Mouse (Mus musculus) lung, postnatal 0 days (tissue): ENCODE data around the gene Adora1. TPM values are rescaled to one million over a fixed set of nuclear protein-coding genes. Genes with fewer than 3 reads are reported as not detected.

ENCODE experiments used
- ATAC-seq: fragments of 200-750 bp; cut with Nextera tagmentation; 2 replicates; pipeline ENCODE4 v1.8.0; 2017; ENCODE audit warnings: moderate library complexity
- DNase-seq: peaks from one replicate; pipeline ENCODE4 v3.0.0-alpha.2; 2016; ENCODE audit warnings: low spot score
- H3K27ac ChIP-seq: fragments of 300-500 bp; sonication (generic); 2 replicates; pipeline ENCODE4 v1.5.1; 2014; ENCODE audit warnings: antibody characterized with exemption, mild to moderate bottlenecking, low read length, mixed read lengths
- H3K27me3 ChIP-seq: fragments of 300-500 bp; sonication (generic); replicated peaks from 2 replicates; pipeline ENCODE4 v1.6.1; 2014; ENCODE audit warnings: low read length, mixed read lengths; ENCODE audit not compliant: insufficient read depth
- H3K36me3 ChIP-seq: fragments of 300-500 bp; sonication (generic); 2 replicates; pipeline ENCODE4 v1.6.1; 2014; ENCODE audit warnings: low read length, mixed read lengths; ENCODE audit not compliant: insufficient read depth
- H3K4me1 ChIP-seq: fragments of 300-500 bp; sonication (generic); 2 replicates; pipeline ENCODE4 v1.6.1; 2014; ENCODE audit warnings: antibody characterized with exemption, low read depth, low read length, mixed read lengths; ENCODE audit not compliant: insufficient read depth
- H3K4me2 ChIP-seq: fragments of 300-500 bp; sonication (generic); replicated peaks from 2 replicates; pipeline ENCODE4 v1.6.1; 2014; ENCODE audit warnings: low read depth, mild to moderate bottlenecking, low read length, moderate library complexity, mixed read lengths
- H3K4me3 ChIP-seq: fragments of 300-500 bp; sonication (generic); 2 replicates; pipeline ENCODE4 v1.5.1; 2014; ENCODE audit warnings: low read depth, low read length
- H3K9ac ChIP-seq: fragments of 300-500 bp; sonication (generic); replicated peaks from 2 replicates; pipeline ENCODE4 v1.6.1; 2014; ENCODE audit warnings: low read depth, mild to moderate bottlenecking
- H3K9me3 ChIP-seq: fragments of 300-500 bp; sonication (generic); 2 replicates; pipeline ENCODE4 v1.6.1; 2016; ENCODE audit warnings: low read length, mixed read lengths
- CTCF ChIP-seq: IDR thresholded peaks from 2 replicates; pipeline ENCODE4 v1.5.1; 2016; ENCODE audit warnings: antibody characterized with exemption, mild to moderate bottlenecking
- EP300 ChIP-seq: IDR thresholded peaks from 2 replicates; pipeline ENCODE4 v1.6.1; 2016; ENCODE audit warnings: antibody characterized with exemption, mild to moderate bottlenecking, control low read depth
- WGBS: fragments of 180-500 bp; shearing (Covaris S2); extraction: QIAGEN DNeasy Blood & Tissue Kit; methylation state at CpG from one replicate; pipeline ENCODE4 v1.1.7; 2014; 5-methylcytosine and 5-hydroxymethylcytosine counted together
- polyA plus RNA-seq: library from polyadenylated mRNA; unstranded; fragments of >200 nt; fragmentation: Nextera tagmentation; extraction: Ambion mirVana; gene quantifications from 2 replicates; pipeline ENCODE4 v1.2.1, GENCODE M21; 2015

Gene Adora1
- polyA plus RNA-seq, 1 experiment from 2014 or later = 4.8 TPM

GRCm38 (mm10) chr1:134161399-134161798 is 73.8 kb downstream of the Adora1 start:
- H3K27me3 ChIP-seq = no peaks in the 10 kb centered on the region
- 66% methylated on average over 6 of the region's 6 CpGs for WGBS
- H3K27ac ChIP-seq = no peak overlapping the region
- ATAC-seq (no peak), DNase-seq (no peak)
- H3K4me1 ChIP-seq = no peaks in the 10 kb centered on the region
- no peaks in the 10 kb centered on the region for H3K36me3 ChIP-seq
- TF ChIP-seq CTCF (no peak), EP300 (no peak)
- H3K4me3 ChIP-seq = no peak overlapping the region
- no peak overlapping the region for H3K9ac ChIP-seq
- H3K9me3 ChIP-seq = no peaks in the 10 kb centered on the region
- H3K4me2 ChIP-seq = no peak overlapping the region

GRCm38 (mm10) chr1:134160404-134160803 is 74.8 kb downstream of the Adora1 start:
- H3K4me3 ChIP-seq = no peak overlapping the region
- no peaks in the 10 kb centered on the region for H3K36me3 ChIP-seq
- H3K4me2 ChIP-seq = no peak overlapping the region
- no peak overlapping the region for H3K27ac ChIP-seq
- DNase-seq (no peak), ATAC-seq (peak; percentile 10; the same call in 1 of the 2 replicates)
- no peaks in the 10 kb centered on the region for H3K27me3 ChIP-seq
- no peaks in the 10 kb centered on the region for H3K9me3 ChIP-seq
- peak; percentile 39; the same call in 1 of the 2 replicates for TF ChIP-seq EP300
- TF ChIP-seq CTCF = no peak
- no peaks in the 10 kb centered on the region for H3K4me1 ChIP-seq
- no peak overlapping the region for H3K9ac ChIP-seq
- 62% methylated on average over 3 of the region's 3 CpGs for WGBS

DNA sequence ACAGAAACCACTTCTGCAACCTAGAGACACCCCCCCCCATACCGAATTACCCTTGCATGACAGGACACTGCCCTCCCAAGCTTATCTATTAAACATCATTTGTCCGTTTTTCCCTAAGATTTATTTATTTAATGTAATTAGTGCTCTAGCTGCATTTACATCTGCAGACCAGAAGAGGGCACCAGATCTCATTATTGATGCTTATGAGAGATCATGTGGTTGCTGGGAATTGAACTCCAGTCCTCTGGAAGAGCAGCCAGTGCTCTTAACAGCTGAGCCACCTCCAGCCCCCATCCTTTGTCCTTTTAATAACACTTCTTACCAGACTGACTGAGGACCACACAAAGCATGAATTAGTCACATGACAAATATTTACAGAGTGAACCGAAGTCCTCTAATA is 80.6 kb downstream of the Adora1 start:
- H3K9ac ChIP-seq = no peak overlapping the region
- WGBS = 48% methylated on average over 3 of the region's 3 CpGs
- H3K4me1 ChIP-seq = no peaks in the 10 kb centered on the region
- H3K4me2 ChIP-seq = no peak overlapping the region
- peak; percentile 63 for TF ChIP-seq CTCF
- no peak for TF ChIP-seq EP300
- DNase-seq = no peak
- H3K27ac ChIP-seq = no peak overlapping the region
- H3K4me3 ChIP-seq = no peak overlapping the region
- no peaks in the 10 kb centered on the region for H3K36me3 ChIP-seq
- H3K27me3 ChIP-seq = no peaks in the 10 kb centered on the region
- no peak for ATAC-seq
- H3K9me3 ChIP-seq = no peaks in the 10 kb centered on the region

GRCm38 (mm10) chr1:134154121-134154520 is 81.1 kb downstream of the Adora1 start:
- Histone ChIP-seq H3K27ac (no peak overlapping the region), H3K9me3 (no peaks in the 10 kb centered on the region), H3K9ac (no peak overlapping the region), H3K36me3 (no peaks in the 10 kb centered on the region), H3K4me1 (no peaks in the 10 kb centered on the region), H3K4me2 (no peak overlapping the region), H3K27me3 (no peaks in the 10 kb centered on the region), H3K4me3 (no peak overlapping the region)
- DNase-seq (no peak), ATAC-seq (no peak)
- no peak for TF ChIP-seq CTCF
- TF ChIP-seq EP300 = no peak
- WGBS = 86% methylated on average over 3 of the region's 3 CpGs

DNA sequence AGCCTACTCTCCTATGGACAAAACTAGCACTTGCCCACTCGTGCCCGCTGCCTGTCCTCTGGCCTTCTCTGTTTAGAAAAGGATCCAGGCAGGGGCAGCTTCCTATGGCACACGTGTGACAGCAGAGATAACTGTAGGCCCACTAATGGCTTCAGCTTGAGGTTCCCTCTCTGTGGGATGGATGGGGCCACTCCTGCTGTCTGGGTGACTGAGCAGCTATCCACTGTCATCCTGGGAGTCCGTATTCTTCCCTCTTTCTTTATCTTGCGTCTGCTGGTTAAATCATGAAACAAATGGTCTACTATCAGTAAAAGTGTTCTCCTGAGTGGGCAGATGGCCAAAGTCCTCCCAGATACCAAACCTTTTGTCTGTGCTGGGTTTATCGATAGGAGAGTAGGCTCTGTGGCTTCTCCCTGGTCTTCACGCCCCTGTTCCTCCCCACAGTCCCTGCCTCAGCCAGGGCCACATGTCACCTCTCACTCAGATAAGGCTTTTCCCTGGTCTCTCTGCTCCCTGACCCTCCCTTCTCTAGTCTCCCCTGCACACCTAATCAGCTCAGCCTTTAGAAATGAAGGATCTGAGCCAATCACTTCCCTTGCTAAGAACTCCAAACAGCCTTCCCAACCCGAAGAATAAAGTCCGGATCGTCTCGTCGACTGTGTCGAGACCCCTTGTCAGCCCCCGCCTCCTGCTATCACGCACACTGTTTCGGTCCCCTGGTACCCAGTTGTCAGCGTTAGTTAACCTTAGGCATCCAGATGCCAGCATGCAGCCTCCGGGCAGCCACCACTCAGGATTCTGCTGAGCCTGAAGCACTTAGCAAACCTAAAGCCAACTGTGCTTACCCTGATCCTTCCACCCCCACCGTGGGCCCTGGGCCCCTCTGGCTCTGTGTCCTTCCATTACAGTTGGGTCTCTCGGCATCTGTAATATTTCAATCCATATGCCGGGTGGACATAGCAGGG is 82.3 kb downstream of the Adora1 start:
- no peaks in the 10 kb centered on the region for H3K4me1 ChIP-seq
- H3K27ac ChIP-seq = no peak overlapping the region
- no peaks in the 10 kb centered on the region for H3K27me3 ChIP-seq
- no peaks in the 10 kb centered on the region for H3K9me3 ChIP-seq
- DNase-seq = no peak
- H3K4me2 ChIP-seq = no peak overlapping the region
- no peak overlapping the region for H3K4me3 ChIP-seq
- no peak for TF ChIP-seq CTCF
- no peak for TF ChIP-seq EP300
- H3K36me3 ChIP-seq = no peaks in the 10 kb centered on the region
- H3K9ac ChIP-seq = no peak overlapping the region
- 63% methylated on average over 21 of the region's 21 CpGs for WGBS
- ATAC-seq = 0 out of 2 replicates have a peak, but pooled peaks have one; percentile 8

DNA sequence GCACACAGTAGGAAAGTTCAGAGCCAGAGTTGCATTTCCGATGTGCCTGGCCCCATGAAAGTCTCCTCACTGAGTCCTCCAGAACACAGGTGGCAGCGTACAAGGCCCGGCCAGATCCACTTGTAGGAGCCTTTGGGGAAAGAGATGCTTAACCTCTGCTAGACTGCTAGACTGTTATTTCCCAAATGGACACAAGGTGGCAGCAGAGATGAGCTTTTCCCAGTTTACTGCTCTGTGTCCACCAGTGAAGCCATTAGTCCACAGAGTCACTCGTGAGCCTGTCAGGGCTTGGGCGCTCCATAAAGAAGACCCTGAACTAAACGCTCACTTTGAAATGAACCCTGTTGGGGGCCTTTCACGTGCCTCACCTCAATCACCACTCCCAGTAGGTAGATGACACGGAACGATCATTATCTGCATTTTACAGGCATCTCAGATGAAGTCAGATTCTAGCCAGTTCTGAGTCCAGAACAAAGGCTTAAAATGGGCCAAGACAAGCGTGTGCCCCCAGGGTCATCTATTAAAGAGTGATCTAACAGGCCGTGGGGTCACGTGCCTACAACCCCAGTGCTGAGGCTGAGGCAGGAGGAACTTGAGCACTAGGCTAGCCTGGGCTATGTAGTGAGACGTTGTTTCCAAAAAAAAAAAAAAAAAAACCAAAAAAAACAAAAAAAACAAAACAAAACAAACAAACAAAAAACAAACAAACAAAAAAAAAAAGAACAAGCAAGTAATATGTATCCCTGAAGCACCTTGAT is 83.4 kb downstream of the Adora1 start:
- WGBS = 32% methylated on average over 13 of the region's 13 CpGs
- Histone ChIP-seq H3K4me2 (no peak overlapping the region), H3K9ac (no peak overlapping the region), H3K4me1 (no peaks in the 10 kb centered on the region), H3K9me3 (no peaks in the 10 kb centered on the region), H3K27ac (no peak overlapping the region), H3K27me3 (no peaks in the 10 kb centered on the region), H3K36me3 (no peaks in the 10 kb centered on the region), H3K4me3 (no peak overlapping the region)
- TF ChIP-seq CTCF = peak; percentile 92
- no peak for TF ChIP-seq EP300
- ATAC-seq (peak; percentile 90), DNase-seq (peak; percentile 89)
